Mouse (Mus musculus) embryonic facial prominence, embryonic 11.5 days (tissue): ENCODE measurements at regions not wholly inside any gene's neighbourhood (a gene's known extent, or its start where the extent isn't known, plus 50 kb on each side); places are given as distances from the start of the nearest gene placed in this dataset.

ENCODE experiments used
- ATAC-seq: fragments of 200-750 bp; cut with Nextera tagmentation; replicated peaks from 2 replicates; pipeline ENCODE4 v1.8.0; 2017; ENCODE audit warnings: low read depth; ENCODE audit not compliant: insufficient number of reproducible peaks, low FRiP score, low TSS enrichment
- DNase-seq: peaks from one replicate; pipeline ENCODE4 v3.0.0-alpha.2; 2015; ENCODE audit warnings: low spot score
- H3K27ac ChIP-seq: fragments of 300-500 bp; sonication (generic); replicated peaks from 2 replicates; pipeline ENCODE4 v1.5.1; 2014; ENCODE audit warnings: mild to moderate bottlenecking, low read depth, low read length, control low read depth
- H3K27me3 ChIP-seq: fragments of 300-500 bp; sonication (generic); 2 replicates; pipeline ENCODE4 v1.6.1; 2014; ENCODE audit warnings: mild to moderate bottlenecking, low read length, moderate library complexity, mixed read lengths; ENCODE audit not compliant: control insufficient read depth, insufficient read depth
- H3K36me3 ChIP-seq: fragments of 300-500 bp; sonication (generic); replicated peaks from 2 replicates; pipeline ENCODE4 v1.6.1; 2014; ENCODE audit warnings: low read depth, mild to moderate bottlenecking, low read length, moderate library complexity, mixed read lengths; ENCODE audit not compliant: control insufficient read depth, insufficient read depth
- H3K4me1 ChIP-seq: fragments of 300-500 bp; sonication (generic); 2 replicates; pipeline ENCODE4 v1.6.1; 2014; ENCODE audit warnings: low read length, mixed read lengths; ENCODE audit not compliant: control insufficient read depth, insufficient read depth
- H3K4me2 ChIP-seq: fragments of 300-500 bp; sonication (generic); 2 replicates; pipeline ENCODE4 v1.6.1; 2014; ENCODE audit warnings: low read depth, mild to moderate bottlenecking, control low read depth, low read length, moderate library complexity
- H3K4me3 ChIP-seq: fragments of 300-500 bp; sonication (generic); 2 replicates; pipeline ENCODE4 v1.5.1; 2014; ENCODE audit warnings: low read depth, low read length, control low read depth
- H3K9ac ChIP-seq: fragments of 300-500 bp; sonication (generic); replicated peaks from 2 replicates; pipeline ENCODE4 v1.6.1; 2014; ENCODE audit warnings: mild to moderate bottlenecking, control low read depth, low read length
- H3K9me3 ChIP-seq: fragments of 300-500 bp; sonication (generic); replicated peaks from 2 replicates; pipeline ENCODE4 v1.6.1; 2016; ENCODE audit warnings: mild to moderate bottlenecking, low read length, inconsistent platforms, mixed read lengths; ENCODE audit not compliant: control insufficient read depth
- WGBS: fragments of 180-500 bp; shearing (Covaris S2); extraction: QIAGEN DNeasy Blood & Tissue Kit; methylation state at CpG from one replicate; pipeline ENCODE4 v1.1.7; 2014; 5-methylcytosine and 5-hydroxymethylcytosine counted together

GRCm38 (mm10) chr11:19554947-19555770 lies 369.0 kb upstream of the Spred2 start:
- ATAC-seq, result no peak
- H3K9me3 ChIP-seq, result no peaks in the 10 kb centered on the region
- no peak overlapping the region for H3K4me3 ChIP-seq
- no peak overlapping the region for H3K4me2 ChIP-seq
- H3K27ac ChIP-seq, result no peak overlapping the region
- H3K4me1 ChIP-seq, result no peaks in the 10 kb centered on the region
- 65% methylated on average over 9 of the region's 9 CpGs for WGBS
- H3K9ac ChIP-seq, result no peak overlapping the region
- no peaks in the 10 kb centered on the region for H3K36me3 ChIP-seq
- no peak for DNase-seq
- no peaks in the 10 kb centered on the region for H3K27me3 ChIP-seq

DNA sequence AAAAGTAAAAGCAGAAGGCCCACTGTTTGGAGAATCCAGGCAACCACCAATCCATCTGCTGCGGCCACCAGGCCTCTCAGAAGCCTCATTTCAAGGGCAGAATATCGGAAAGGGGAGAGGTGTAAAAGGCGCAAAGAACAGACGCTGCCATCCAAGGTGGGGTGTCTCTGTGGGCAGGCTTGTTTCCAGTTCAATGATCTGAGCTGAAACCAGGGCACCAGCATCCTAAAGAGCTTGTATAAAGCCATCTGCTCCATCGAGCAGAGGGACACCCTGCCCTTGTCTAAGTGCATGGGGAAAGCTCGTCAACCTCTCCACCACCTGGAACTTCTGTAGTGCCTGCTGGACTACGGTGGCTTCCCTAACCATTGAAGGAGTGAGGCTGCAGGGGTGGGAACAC lies 363.7 kb upstream of the Spred2 start:
- no peak overlapping the region for H3K4me3 ChIP-seq
- WGBS, result 90% methylated on average over 7 of the region's 7 CpGs
- H3K27me3 ChIP-seq, result no peaks in the 10 kb centered on the region
- H3K4me2 ChIP-seq, result no peak overlapping the region
- no peaks in the 10 kb centered on the region for H3K9me3 ChIP-seq
- no peaks in the 10 kb centered on the region for H3K36me3 ChIP-seq
- ATAC-seq, result no peak
- no peaks in the 10 kb centered on the region for H3K4me1 ChIP-seq
- no peak for DNase-seq
- no peak overlapping the region for H3K9ac ChIP-seq
- no peak overlapping the region for H3K27ac ChIP-seq

- 90% methylated on average over 4 of the region's 4 CpGs for WGBS
- Histone ChIP-seq H3K9ac (no peak overlapping the region), H3K27ac (no peak overlapping the region), H3K27me3 (no peaks in the 10 kb centered on the region), H3K4me2 (no peak overlapping the region), H3K36me3 (no peaks in the 10 kb centered on the region), H3K4me3 (no peak overlapping the region), H3K9me3 (no peaks in the 10 kb centered on the region), H3K4me1 (no peaks in the 10 kb centered on the region)
- no peak for DNase-seq
- ATAC-seq, result no peak
Measured at GRCm38 (mm10) chr11:19562668-19563067, 361.5 kb upstream of the Spred2 start.

- WGBS, result 74% methylated on average over 7 of the region's 7 CpGs
- no peak overlapping the region for H3K4me3 ChIP-seq
- no peak overlapping the region for H3K9ac ChIP-seq
- H3K9me3 ChIP-seq, result no peaks in the 10 kb centered on the region
- no peak overlapping the region for H3K4me2 ChIP-seq
- DNase-seq (no peak), ATAC-seq (no peak)
- no peaks in the 10 kb centered on the region for H3K27me3 ChIP-seq
- H3K36me3 ChIP-seq, result no peaks in the 10 kb centered on the region
- H3K27ac ChIP-seq, result no peak overlapping the region
- no peaks in the 10 kb centered on the region for H3K4me1 ChIP-seq
Measured at GRCm38 (mm10) chr11:19585228-19585627, 338.9 kb upstream of the Spred2 start.

- Histone ChIP-seq H3K36me3 (no peaks in the 10 kb centered on the region), H3K9ac (no peak overlapping the region), H3K4me1 (no peaks in the 10 kb centered on the region), H3K4me2 (no peak overlapping the region), H3K27me3 (no peaks in the 10 kb centered on the region), H3K27ac (no peak overlapping the region), H3K9me3 (no peaks in the 10 kb centered on the region), H3K4me3 (no peak overlapping the region)
- DNase-seq (no peak), ATAC-seq (no peak)
- WGBS, result 86% methylated on average over 6 of the region's 6 CpGs
Measured at GRCm38 (mm10) chr11:19592506-19593355, 331.4 kb upstream of the Spred2 start.

GRCm38 (mm10) chr11:19595107-19595506 lies 329.1 kb upstream of the Spred2 start:
- ATAC-seq, result no peak

DNA sequence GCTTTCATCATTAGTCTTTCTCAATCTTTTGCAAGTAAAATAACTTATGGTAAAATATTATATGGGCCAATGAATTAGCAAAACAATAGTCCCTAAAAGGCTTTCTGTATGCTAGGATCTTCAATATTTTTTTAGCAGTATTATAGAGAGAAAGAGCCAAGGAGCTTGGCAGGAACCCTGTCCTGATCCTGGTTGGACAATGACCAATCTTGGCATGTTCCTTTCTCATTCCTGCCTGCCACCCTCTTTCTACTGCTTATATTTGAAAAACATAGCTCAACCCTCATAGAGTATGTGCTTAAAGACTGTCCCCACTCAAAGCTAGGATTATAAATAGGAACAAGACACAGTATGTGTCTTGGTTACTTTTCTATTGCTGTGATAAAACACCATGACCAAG lies 327.8 kb upstream of the Spred2 start:
- Histone ChIP-seq H3K4me1 (no peaks in the 10 kb centered on the region), H3K4me3 (no peak overlapping the region), H3K27ac (no peak overlapping the region), H3K9me3 (no peaks in the 10 kb centered on the region), H3K27me3 (no peaks in the 10 kb centered on the region), H3K9ac (no peak overlapping the region), H3K36me3 (no peaks in the 10 kb centered on the region), H3K4me2 (no peak overlapping the region)
- no peak for DNase-seq
- ATAC-seq, result no peak

More at GRCm38 (mm10) chr11:19595107-19595506, 329.1 kb upstream of the Spred2 start:
- Histone ChIP-seq H3K9me3 (no peaks in the 10 kb centered on the region), H3K27ac (no peak overlapping the region), H3K4me3 (no peak overlapping the region), H3K4me1 (no peaks in the 10 kb centered on the region), H3K4me2 (no peak overlapping the region), H3K9ac (no peak overlapping the region), H3K27me3 (no peaks in the 10 kb centered on the region), H3K36me3 (no peaks in the 10 kb centered on the region)
- no peak for DNase-seq
- 92% methylated on average over 4 of the region's 4 CpGs for WGBS

DNA sequence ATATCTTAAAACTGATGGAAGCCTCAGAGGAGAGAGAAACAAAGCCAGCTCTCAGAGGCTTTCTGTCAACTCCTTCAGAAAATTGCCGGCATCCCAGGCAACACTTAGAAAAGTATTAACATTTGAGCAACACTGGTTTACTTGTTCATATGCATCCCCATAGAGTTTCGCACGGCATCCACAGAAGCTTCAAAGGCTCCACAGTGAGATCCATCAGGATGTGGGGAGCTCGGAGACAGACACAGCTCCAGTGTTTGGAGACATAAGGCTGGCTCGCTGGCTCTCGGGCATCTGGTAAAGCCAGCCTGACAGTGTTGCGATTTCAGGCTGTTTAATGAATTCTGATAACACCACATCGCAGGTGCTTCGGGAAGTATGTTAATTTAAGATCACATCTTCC lies 324.7 kb upstream of the Spred2 start:
- H3K27ac ChIP-seq, result no peak overlapping the region
- H3K36me3 ChIP-seq, result no peaks in the 10 kb centered on the region
- H3K4me3 ChIP-seq, result no peak overlapping the region
- no peak for ATAC-seq
- H3K27me3 ChIP-seq, result no peaks in the 10 kb centered on the region
- no peaks in the 10 kb centered on the region; the same call in 1 of the 2 replicates for H3K4me1 ChIP-seq
- H3K4me2 ChIP-seq, result no peak overlapping the region
- H3K9ac ChIP-seq, result no peak overlapping the region
- 81% methylated on average over 9 of the region's 9 CpGs for WGBS
- no peak for DNase-seq
- no peaks in the 10 kb centered on the region for H3K9me3 ChIP-seq
